Mouse (Mus musculus) right cerebral cortex, postnatal 25 days (tissue): ENCODE data around the gene Ctla2b.
"Not testable (repeated sequence)": the region's sequence is repeated elsewhere in the genome, so short reads cannot be mapped to it uniquely, and the experiment has no call there.

Source experiments
- DNase-seq: peaks from one replicate; pipeline ENCODE4 v3.0.0; 2022

The Ctla2b gene

DNA sequence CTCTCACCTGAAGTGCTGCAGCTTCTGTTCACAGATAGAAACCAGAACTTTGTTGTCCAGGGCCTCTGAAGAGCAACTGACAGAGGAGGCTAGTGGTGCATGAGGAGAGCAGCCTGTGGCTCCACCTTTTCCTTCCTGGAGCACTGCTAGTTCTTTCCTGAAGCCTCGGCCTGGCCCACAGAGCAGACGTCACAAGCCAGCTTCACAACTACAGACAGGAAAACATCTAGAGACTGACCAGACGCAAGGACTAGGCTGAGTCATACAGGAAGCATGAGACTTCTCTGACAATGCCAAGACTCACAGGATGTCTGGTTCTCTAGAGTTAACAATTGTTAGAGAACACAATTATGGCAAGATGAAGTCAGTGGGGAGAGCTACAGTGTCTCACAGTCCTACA is at the start of gene Ctla2b:
Gene Ctla2b, minus strand, starts transcription at position 120 of the 400 bp plus-strand sequence.
- DNase-seq, result no peak

DNA sequence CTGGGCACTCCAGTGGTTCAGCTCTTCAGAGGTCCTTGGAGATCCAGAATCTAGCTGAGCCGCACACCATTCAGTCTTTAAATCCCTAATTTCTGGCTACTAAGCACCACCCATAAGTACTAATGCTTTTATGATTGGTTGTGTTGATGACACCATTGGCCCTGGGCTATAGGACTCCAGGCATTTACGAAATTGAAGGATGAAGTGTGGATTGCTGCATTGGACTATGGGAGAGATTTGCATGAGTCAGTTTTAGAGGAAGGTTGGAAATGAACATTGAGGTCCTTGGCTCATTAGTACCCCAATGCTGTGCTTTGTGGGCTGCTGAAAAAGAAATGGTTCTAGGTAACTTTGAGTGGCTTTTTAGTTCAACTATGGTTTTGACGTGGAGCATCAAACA is 44.6 kb upstream of the Ctla2b start, which contains the start of gene Tpbpa:
Gene Tpbpa, minus strand, starts transcription at position 101 of the 400 bp plus-strand sequence.
- not testable (repeated sequence) for DNase-seq

- no peak for DNase-seq
Measured at GRCm38 (mm10) chr13:60936500-60936901, 39.3 kb upstream of the Ctla2b start, which contains the start of the genes Gm49391 and Ctla2a. Gm49391 (minus strand) TSS chr13:60936571. Ctla2a (minus strand) TSS chr13:60936625.

DNA sequence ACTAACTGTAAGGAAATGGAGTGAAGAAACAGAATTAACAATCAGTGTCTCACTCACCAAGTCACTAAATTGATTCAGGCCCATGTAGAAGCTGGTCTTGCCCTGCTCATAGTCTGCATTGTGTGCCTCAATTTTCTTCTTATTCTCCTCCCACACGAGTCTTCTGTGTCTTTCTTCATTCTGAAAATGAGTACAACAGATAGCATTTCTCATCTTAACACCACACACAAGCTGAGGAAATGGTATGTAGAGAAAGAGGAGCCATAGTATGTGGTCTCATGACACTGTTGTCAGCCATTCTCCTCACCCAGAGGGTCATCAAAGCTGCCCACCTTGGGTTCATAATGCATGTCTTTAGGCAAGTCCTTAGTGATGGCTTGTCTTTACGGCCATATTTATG is 38.2 kb upstream of the Ctla2b start, which contains the start of gene Gm49393:
Gene Gm49393, minus strand, starts transcription at position 101 of the 400 bp plus-strand sequence.
- DNase-seq, result not testable (repeated sequence)

DNA sequence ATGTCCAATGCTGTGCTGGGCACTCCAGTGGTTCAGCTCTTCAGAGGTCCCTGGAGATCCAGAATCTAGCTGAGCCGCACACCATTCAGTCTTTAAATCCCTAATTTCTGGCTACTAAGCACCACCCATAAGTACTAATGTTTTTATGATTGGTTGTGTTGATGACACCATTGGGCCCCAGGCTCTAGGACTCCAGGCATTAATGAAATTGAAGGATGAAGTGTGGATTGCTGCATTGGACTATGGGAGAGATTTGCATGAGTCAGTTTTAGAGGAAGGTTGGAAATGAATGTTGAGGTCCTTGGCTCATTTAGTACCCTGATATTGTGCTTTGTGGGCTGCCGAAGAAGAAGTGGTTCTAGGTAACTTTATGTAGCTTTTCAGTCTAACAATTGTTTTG is 7.5 kb upstream of the Ctla2b start, which contains the start of gene Tpbpb:
Gene Tpbpb, minus strand, starts transcription at position 101 of the 400 bp plus-strand sequence.
- DNase-seq, result not testable (repeated sequence)

DNA sequence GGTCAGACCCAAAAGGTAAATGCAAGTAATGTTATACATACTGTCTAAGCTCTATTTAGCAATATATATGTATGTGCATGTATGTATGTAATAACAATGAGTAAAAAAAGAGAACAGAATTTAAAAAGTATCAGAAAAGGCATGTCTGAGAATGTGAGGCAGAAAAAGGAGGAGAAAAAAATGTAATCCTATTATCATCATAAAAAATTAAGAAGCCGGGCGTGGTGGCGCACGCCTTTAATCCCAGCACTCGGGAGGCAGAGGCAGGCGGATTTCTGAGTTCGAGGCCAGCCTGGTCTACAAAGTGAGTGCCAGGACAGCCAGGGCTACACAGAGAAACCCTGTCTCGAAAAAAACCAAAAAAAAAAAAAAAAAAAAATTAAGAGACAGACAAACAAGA is 453 bp downstream of the Ctla2b start, which contains the start of gene Gm49392:
Gene Gm49392, minus strand, starts transcription at position 101 of the 400 bp plus-strand sequence.
- not testable (repeated sequence) for DNase-seq

DNA sequence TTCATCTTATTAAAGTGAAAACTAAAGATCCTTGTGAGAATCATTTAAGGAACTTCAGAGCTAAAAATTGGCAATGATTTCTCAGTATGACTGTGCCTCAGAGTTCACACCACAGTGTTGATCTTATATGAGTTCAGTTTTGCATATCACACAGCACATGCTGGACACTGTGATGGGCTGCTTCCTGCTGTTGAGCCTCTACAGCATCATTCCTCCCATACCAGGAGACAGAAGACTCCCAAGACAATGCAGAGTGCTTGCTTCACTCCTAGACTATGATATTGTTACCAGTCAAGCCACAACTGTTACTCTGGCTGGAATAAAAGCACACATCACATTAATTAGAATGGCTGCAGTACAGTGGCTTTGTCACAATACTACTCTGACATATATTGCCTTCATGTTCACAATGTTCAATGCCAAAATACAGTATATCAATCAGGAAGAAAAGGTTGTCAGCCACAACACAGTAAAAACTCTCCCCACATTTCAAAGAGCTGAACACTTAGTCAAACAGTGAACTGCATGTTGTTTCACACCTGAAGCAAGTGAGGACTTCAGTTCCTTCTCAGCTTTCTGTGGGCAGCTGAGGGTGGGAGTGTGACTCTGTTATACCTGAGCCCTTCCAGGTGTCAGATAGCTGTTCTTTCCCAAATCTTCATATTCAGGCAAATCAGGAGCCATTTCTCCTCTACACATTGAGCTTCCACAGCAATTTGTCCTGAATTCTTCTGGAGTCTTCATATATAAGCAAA is 1.7 kb downstream of the Ctla2b start:
- DNase-seq, result no peak

GRCm38 (mm10) chr13:60892301-60892700 is 4.9 kb downstream of the Ctla2b start:
- DNase-seq, result no peak

DNA sequence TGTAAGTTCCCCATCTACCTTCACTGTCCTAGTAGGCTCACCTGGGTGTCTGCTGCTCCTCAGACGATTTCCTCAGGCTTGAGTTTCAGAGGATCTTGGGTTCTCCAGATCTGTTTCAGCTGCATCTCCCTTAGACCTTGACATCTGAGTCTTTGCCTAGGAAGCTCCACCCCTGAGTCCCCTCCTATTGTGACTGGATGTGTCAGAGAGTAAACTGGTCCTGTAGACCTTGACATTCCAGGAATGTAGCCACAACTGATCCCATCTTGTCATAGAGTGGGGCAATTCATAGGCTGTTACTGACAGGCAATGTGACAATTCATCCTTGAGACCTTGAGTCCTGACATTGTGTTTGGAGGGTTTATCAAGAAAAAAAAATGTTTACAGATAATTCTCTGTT is 33.0 kb downstream of the Ctla2b start, which contains the start of gene 4930486L24Rik:
Gene 4930486L24Rik, minus strand, starts transcription at position 195 of the 400 bp plus-strand sequence.
- DNase-seq, result no peak

DNA sequence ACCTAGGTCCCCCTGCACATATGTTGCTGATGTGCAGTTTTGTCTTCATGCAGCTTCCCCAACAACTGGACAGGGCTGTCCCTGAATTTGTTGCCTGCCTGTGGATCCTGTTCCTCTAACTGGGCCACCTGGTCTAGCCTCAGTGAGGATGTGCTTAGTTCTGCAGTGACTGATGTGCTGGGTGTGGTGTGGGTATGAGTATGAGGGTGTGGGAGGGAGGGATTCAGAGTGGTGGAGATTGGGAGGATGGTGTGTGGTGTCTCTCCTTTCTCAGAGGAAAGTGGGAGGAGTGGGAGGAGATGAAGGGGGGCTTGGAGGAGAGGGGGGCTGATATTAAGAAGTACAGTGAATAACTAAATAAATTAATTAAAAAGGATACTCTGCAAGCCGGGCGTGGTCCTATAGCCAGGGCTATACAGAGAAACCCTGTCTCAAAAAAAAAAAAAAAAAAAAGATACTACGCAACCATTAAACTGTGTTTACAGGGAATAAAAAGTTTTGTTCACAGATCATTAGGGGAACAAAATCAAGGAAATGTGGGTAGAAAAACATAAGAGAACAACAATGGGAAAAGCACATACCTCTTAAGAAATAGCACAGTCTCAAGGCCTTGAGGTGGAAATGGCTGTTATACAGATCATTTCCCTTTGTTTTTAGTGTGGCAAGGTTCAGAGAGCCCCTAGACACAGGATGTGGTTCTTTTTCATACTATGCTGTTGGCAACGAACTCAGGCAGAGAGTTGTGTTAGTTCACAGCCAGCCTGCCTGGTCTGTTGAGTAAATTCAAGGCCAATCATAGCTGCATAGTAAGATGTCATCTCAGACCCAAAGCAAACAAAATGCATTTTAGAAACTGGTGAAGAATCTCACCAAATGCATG is 48.8 kb downstream of the Ctla2b start:
- DNase-seq, result no peak
